Mouse (Mus musculus) hindbrain, embryonic 15.5 days (tissue): ENCODE measurements around the gene Sec22b. TPM values are rescaled to one million over a fixed set of nuclear protein-coding genes. Genes with fewer than 3 reads are reported as not detected.

ENCODE experiments used
- ATAC-seq: fragments of 200-750 bp; cut with Nextera tagmentation; 2 replicates; pipeline ENCODE4 v1.8.0; 2017; ENCODE audit warnings: low read depth, moderate number of reproducible peaks, moderate TSS enrichment; ENCODE audit not compliant: low FRiP score
- H3K27ac ChIP-seq: fragments of 300-500 bp; sonication (generic); replicated peaks from 2 replicates; pipeline ENCODE4 v1.5.1; 2015; ENCODE audit warnings: mild to moderate bottlenecking, inconsistent platforms
- H3K27me3 ChIP-seq: fragments of 300-500 bp; sonication (generic); 2 replicates; pipeline ENCODE4 v1.6.1; 2015; ENCODE audit warnings: control low read depth, inconsistent platforms
- H3K36me3 ChIP-seq: fragments of 300-500 bp; sonication (generic); 2 replicates; pipeline ENCODE4 v1.6.1; 2015; ENCODE audit warnings: control low read depth, inconsistent platforms
- H3K4me1 ChIP-seq: fragments of 300-500 bp; sonication (generic); replicated peaks from 2 replicates; pipeline ENCODE4 v1.6.1; 2015; ENCODE audit warnings: control low read depth, inconsistent platforms
- H3K4me2 ChIP-seq: fragments of 300-500 bp; sonication (generic); 2 replicates; pipeline ENCODE4 v1.6.1; 2015; ENCODE audit warnings: moderate library complexity, mild to moderate bottlenecking, inconsistent platforms
- H3K4me3 ChIP-seq: fragments of 300-500 bp; sonication (generic); 2 replicates; pipeline ENCODE4 v1.5.1; 2015; ENCODE audit warnings: mild to moderate bottlenecking, inconsistent platforms
- H3K9ac ChIP-seq: fragments of 300-500 bp; sonication (generic); 2 replicates; pipeline ENCODE4 v1.6.1; 2015; ENCODE audit warnings: inconsistent platforms
- H3K9me3 ChIP-seq: fragments of 300-500 bp; sonication (generic); 2 replicates; pipeline ENCODE4 v1.6.1; 2016; ENCODE audit warnings: control low read depth, inconsistent platforms
- WGBS: fragments of 180-500 bp; shearing (Covaris S2); methylation state at CpG from one replicate; pipeline ENCODE4 v1.1.7; 2015; 5-methylcytosine and 5-hydroxymethylcytosine counted together
- polyA plus RNA-seq: library from polyadenylated mRNA; unstranded; fragments of >200 nt; fragmentation: Nextera tagmentation; extraction: Ambion mirVana; gene quantifications from 2 replicates; pipeline ENCODE4 v1.2.1, GENCODE M21; 2015

The Sec22b gene
- polyA plus RNA-seq, 1 experiment from 2014 or later, result 94.6 TPM

DNA sequence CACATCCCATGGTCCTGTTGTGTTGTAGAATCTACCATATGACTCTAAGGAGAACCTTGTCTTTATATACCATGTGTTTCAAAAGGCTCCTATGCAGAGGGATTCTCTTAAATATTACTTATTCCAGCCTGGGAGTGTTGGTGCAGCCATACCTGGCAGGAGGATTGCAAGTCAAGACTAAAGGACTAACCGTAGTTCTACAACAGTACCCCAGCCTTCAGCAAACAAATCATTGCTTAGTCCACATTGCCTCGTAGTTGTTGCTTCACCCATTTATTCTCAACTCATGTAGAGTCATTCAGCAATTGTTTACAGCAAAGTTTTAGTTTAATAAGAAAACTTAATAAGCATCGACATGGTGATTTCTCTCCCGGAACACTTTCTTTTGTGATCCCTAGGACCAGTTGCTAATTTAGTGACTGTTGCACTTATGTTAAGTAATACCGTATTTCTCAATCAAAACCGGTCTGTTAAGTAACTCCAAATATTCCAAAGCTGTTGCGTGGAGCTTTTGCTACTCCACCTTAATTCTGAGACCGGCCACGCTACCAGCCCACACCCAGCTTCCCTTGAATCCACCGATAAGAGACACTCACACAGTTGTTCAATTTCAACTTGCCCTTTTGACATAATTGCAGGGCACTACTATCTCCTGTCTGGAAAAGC, 18.0 kb downstream of the Sec22b start:
- Histone ChIP-seq H3K9ac (no peak overlapping the region), H3K27ac (no peak overlapping the region), H3K4me2 (no peak overlapping the region), H3K9me3 (no peaks in the 10 kb centered on the region), H3K27me3 (no peaks in the 10 kb centered on the region), H3K4me1 (no peaks in the 10 kb centered on the region), H3K36me3 (peaks cover 36% of the 10 kb centered on the region), H3K4me3 (no peak overlapping the region)
- 95% methylated on average over 10 of the region's 10 CpGs for WGBS
- ATAC-seq, result no peak

DNA sequence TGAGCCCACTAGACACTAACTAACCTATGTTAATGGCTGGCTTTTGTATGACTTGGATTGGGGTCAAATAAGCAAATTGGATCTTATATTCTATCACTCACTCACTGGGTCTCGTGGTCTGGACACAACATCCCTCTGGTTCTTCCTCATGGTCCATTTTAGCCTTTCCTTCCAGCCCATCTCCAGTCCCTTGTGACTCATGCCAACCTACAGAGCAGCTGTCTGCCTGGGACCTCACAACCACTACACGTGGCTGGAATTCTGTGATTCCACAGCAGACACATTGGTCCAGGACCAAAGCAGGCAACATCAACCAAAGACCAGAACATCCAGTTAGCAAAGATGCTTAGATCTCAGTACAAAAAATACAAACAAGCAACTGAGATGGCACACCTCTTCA, 24.3 kb downstream of the Sec22b start:
- Histone ChIP-seq H3K36me3 (peaks cover 14% of the 10 kb centered on the region), H3K4me3 (no peak overlapping the region), H3K9ac (no peak overlapping the region), H3K27ac (no peak overlapping the region), H3K27me3 (no peaks in the 10 kb centered on the region), H3K4me1 (0 out of 2 replicates have a peak, but pooled peaks cover under 1% of the 10 kb centered on the region), H3K9me3 (no peaks in the 10 kb centered on the region), H3K4me2 (no peak overlapping the region)
- ATAC-seq, result no peak
- 90% methylated on average over 2 of the region's 2 CpGs for WGBS

DNA sequence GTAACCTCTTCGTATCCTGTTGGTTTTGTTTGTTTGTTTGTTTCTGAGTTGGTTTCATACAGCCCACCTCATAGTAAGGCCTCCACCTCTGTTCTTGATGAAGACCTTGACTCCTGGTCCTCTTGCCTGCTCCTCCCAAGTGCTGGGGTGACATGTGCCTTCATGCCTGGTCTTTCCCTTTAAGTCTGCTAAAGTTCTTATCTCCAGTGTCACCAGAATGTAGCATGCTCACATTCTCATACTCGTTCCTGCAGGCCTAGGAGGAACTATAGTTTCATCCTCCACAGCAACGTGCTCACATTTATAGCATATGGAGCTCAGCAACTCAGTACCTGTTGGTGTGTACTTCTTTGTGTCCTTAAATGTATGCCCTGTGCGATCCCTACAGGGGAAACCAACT, 26.3 kb downstream of the Sec22b start:
- no peak for ATAC-seq
- Histone ChIP-seq H3K9ac (no peak overlapping the region), H3K4me2 (no peak overlapping the region), H3K36me3 (peaks cover 4% of the 10 kb centered on the region), H3K9me3 (no peaks in the 10 kb centered on the region), H3K27me3 (no peaks in the 10 kb centered on the region), H3K27ac (no peak overlapping the region), H3K4me3 (no peak overlapping the region), H3K4me1 (peaks cover 14% of the 10 kb centered on the region)
- WGBS, result 83% methylated on average over 4 of the region's 4 CpGs

DNA sequence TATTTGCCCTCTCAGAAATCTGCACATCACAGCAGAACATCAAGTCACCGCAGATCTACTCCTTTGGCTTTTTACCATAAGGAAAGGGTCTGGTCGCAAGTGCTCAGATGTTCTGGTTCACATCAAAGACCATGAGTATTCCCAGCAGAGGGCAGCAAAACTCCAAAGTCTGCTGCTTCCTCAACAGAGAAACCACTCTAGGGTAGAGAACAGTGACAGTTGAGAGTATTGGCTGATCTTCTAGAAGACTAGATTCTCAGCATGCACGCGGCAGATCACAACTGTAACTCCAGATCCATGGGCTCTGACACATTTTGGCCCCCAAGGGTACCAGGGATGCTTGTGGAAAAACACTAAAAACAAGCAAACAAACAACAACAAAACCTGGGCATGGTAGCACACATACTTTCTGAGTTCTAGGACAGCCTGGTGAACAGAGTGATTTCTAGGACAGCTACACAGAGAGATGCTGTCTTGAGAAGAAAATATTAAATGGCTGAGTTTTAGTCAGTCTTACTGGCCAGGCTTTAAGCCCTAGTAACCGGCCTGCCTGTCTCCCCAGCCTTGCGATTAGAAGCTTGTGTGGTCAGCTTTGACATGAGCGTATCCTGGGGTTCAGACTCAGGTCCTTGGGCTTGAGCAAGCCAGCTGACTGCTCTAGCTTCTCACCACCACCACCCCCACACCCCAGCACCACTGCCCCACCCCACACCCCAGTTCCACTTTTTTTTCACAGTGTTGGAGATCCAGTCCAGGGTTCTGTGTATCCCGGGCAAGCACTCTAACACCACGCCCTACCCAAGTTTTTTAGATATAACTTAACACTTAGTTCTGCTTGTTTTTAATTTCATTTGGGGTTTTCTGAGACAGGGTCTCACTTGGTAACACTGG, 28.2 kb downstream of the Sec22b start:
- no peaks in the 10 kb centered on the region for H3K36me3 ChIP-seq
- H3K4me1 ChIP-seq, result peaks cover 25% of the 10 kb centered on the region
- H3K9ac ChIP-seq, result no peak overlapping the region
- peak; percentile 72 for ATAC-seq
- WGBS, result 63% methylated on average over 9 of the region's 9 CpGs
- no peak overlapping the region for H3K4me2 ChIP-seq
- no peak overlapping the region for H3K4me3 ChIP-seq
- no peaks in the 10 kb centered on the region for H3K9me3 ChIP-seq
- H3K27me3 ChIP-seq, result no peaks in the 10 kb centered on the region
- no peak overlapping the region for H3K27ac ChIP-seq

DNA sequence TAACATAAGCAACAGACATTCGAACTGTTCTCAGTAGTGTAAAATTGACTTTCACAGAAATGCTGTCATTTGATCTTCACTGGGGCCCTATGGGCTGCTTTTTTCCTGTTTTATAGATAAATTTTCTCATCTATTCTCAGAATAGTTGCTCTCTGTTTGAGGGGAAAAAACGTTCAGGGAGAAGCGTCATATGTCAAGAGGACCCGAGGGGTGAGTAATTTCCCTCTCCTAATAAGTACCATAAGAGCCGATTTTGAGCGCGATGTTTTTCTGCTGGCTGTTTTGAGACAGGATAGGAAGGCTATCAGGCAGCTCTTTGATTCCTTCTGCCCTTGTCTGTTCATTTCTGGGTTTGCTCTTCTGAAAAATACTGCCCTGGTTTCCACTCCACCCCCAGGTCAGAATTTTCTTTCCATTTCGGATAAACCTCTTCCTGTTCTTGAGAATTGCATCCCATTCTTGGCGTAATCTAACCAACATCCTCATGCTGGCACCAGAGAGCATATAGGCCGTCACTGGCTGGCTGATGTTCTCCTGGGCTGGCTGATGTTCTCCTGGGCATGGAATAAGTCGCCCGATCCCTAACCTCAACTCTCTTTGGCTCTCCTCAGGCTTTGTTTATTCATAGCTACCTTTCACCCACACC, 29.3 kb downstream of the Sec22b start:
- Histone ChIP-seq H3K36me3 (no peaks in the 10 kb centered on the region), H3K4me1 (peaks cover 25% of the 10 kb centered on the region), H3K4me3 (no peak overlapping the region), H3K27me3 (no peaks in the 10 kb centered on the region), H3K4me2 (no peak overlapping the region), H3K27ac (no peak overlapping the region), H3K9ac (no peak overlapping the region), H3K9me3 (no peaks in the 10 kb centered on the region)
- WGBS, result 63% methylated on average over 12 of the region's 12 CpGs
- no peak for ATAC-seq

DNA sequence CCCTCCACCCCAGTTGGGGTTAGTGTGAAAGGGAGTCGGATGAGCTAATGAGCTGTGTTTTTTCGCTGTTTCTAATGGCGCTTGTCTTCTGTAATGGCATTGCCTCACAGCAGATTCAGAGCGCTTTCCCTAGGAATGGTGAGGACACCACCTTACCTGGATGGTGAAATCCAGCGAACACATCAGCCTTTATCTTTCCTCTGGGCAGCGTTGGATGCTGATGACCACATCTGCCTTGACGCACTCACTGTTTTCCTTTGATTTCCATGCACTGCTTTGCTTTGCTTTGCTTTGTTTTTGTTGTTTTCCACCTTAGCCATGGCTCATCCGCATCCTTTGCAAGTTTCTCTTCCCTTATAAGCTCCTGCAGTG, 29.8 kb downstream of the Sec22b start:
- ATAC-seq, result no peak

DNA sequence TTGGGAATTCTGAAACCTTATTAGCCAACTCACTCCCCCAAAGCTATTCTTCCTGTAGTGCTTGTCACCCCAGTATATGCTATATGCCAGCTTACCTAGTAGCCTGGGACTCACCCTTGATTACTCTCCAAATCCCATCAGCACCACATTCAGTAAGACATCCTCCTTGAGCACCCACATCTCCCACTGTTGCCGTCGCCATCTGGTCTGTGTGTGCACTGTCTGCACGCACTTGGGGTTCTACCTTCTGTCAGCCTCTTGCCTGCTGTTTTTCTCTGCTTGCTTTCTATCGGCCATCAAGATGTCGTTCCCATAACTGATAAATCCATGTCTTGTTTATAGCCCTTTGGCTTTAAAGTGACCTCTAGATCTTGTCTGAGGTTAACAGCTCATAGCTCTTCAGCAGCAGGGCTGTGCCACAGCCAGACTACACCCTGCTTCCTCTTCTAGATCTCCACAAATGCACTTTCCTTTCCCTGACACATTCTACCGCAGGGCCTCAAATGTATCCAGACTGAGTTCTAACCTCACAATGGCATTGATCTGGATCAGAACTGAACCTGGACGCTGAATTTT, 30.4 kb downstream of the Sec22b start:
- H3K36me3 ChIP-seq, result no peaks in the 10 kb centered on the region
- H3K4me2 ChIP-seq, result no peak overlapping the region
- WGBS, result 73% methylated on average over 7 of the region's 7 CpGs
- no peak overlapping the region for H3K4me3 ChIP-seq
- H3K9me3 ChIP-seq, result no peaks in the 10 kb centered on the region
- no peak overlapping the region for H3K9ac ChIP-seq
- peaks cover 25% of the 10 kb centered on the region for H3K4me1 ChIP-seq
- no peak for ATAC-seq
- H3K27me3 ChIP-seq, result no peaks in the 10 kb centered on the region
- no peak overlapping the region for H3K27ac ChIP-seq

More for the DNA sequence above, 29.8 kb downstream of the Sec22b start:
- Histone ChIP-seq H3K27me3 (no peaks in the 10 kb centered on the region), H3K27ac (no peak overlapping the region), H3K4me1 (peaks cover 25% of the 10 kb centered on the region), H3K4me2 (no peak overlapping the region), H3K9ac (no peak overlapping the region), H3K36me3 (no peaks in the 10 kb centered on the region), H3K4me3 (no peak overlapping the region), H3K9me3 (no peaks in the 10 kb centered on the region)
- 81% methylated on average over 8 of the region's 8 CpGs for WGBS

DNA sequence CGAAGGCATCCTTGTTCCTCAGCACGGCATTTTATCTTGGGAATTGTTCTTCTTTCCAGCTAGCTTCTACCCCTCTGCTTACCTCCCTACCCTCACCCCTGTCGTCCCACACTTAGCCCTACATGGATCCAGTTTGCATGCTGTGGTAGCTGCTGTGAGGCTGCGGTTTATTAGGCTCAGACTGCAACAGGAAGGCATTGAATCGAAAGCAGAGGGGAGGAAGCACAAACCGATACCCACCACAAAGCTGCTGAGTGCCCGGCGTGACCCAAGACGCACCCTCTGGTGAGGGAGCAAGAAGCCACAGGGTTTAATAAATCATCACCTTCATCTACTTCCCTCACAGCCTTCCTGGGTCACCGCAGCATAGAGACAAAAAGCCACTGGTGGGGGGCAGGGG, 31.1 kb downstream of the Sec22b start:
- WGBS, result 14% methylated on average over 10 of the region's 10 CpGs
- Histone ChIP-seq H3K4me3 (no peak overlapping the region), H3K9ac (no peak overlapping the region), H3K27me3 (no peaks in the 10 kb centered on the region), H3K4me2 (peak overlapping the region; percentile 27), H3K9me3 (no peaks in the 10 kb centered on the region), H3K4me1 (peaks cover 27% of the 10 kb centered on the region), H3K36me3 (no peaks in the 10 kb centered on the region), H3K27ac (no peak overlapping the region)
- no peak for ATAC-seq

DNA sequence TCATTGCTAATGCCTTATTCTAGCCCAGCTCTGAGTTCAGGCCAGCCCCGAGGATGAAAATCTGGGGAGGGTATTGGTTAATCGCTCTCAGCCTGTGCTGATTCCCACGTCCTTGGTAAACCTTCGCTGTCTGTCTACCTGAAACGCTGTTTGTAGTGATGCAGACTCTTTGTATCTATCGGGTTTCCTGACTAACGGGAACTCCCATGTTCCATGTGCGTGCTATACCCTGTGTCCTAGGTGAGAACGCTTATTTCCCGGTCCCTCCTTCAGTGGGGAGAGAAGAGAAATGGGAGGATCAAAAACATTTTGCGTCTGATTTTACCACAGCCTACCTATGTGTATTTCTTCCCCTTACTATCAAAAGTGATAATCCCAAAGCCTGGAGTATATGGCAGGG, 31.8 kb downstream of the Sec22b start:
- Histone ChIP-seq H3K27me3 (no peaks in the 10 kb centered on the region), H3K27ac (no peak overlapping the region), H3K4me3 (no peak overlapping the region), H3K36me3 (no peaks in the 10 kb centered on the region), H3K4me1 (peaks cover 34% of the 10 kb centered on the region), H3K9me3 (no peaks in the 10 kb centered on the region), H3K9ac (no peak overlapping the region), H3K4me2 (no peak overlapping the region)
- WGBS, result 48% methylated on average over 11 of the region's 11 CpGs
- ATAC-seq, result no peak

DNA sequence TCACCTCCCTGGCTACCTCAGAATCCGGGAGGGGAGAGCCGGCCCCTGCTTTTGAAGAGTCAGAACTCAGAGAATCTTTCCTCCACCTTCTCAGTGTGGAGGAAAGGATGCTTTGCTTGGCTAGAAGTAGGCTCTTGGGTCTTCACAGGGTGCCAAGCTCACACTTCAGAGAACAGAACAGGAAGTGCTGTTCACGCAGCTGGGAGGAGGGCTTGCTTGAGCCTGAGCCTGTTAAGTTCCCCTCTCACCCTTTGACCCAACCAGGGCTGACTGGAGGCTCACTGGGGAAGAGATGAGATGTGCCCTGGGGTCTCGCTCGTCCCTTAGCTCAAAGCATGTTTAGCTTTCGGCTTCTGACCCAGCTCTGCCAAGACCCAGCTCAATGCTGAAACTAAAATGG, 32.3 kb downstream of the Sec22b start:
- 44% methylated on average over 6 of the region's 6 CpGs for WGBS

DNA sequence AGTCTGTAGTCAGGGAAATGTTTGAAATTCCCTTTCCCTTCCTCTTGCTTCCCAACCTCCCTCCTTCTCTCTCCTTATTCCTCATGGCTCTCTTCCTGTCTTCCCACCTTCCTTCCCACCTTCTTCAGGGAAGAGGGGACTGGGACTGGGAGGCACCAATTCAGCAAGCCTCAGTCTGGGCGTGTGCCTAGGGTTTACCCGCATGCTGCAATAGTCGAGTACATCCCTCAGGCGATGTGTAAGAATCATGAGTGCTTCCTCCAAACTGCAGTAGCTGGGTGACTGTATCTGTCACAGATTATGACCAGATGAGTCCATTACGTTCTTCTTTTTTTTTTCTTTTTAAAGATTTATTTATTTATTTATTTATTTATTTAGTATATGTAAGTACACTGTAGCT, 32.8 kb downstream of the Sec22b start:
- H3K4me2 ChIP-seq, result no peak overlapping the region
- H3K27ac ChIP-seq, result no peak overlapping the region
- no peaks in the 10 kb centered on the region for H3K36me3 ChIP-seq
- no peaks in the 10 kb centered on the region for H3K9me3 ChIP-seq
- H3K4me1 ChIP-seq, result peaks cover 43% of the 10 kb centered on the region
- H3K4me3 ChIP-seq, result no peak overlapping the region
- H3K9ac ChIP-seq, result no peak overlapping the region
- 80% methylated on average over 5 of the region's 5 CpGs for whole genome bisulfite sequencing
- no peak for ATAC-seq
- H3K27me3 ChIP-seq, result no peaks in the 10 kb centered on the region

More for the DNA sequence above, 32.3 kb downstream of the Sec22b start:
- Histone ChIP-seq H3K27ac (no peak overlapping the region), H3K4me1 (peaks cover 39% of the 10 kb centered on the region), H3K9me3 (no peaks in the 10 kb centered on the region), H3K27me3 (no peaks in the 10 kb centered on the region), H3K4me3 (no peak overlapping the region), H3K4me2 (no peak overlapping the region), H3K36me3 (no peaks in the 10 kb centered on the region), H3K9ac (no peak overlapping the region)
- ATAC-seq, result no peak
